Mouse (Mus musculus) spleen, adult 2 months (tissue): Measurements from ENCODE around the gene Rhbdl3. TPM values are rescaled to one million over a fixed set of nuclear protein-coding genes. Genes with fewer than 3 reads are reported as not detected.

ENCODE experiments used
- DNase-seq, 2 experiments: peaks; one replicate each; pipeline versions ENCODE4 v3.0.0 to v3.0.0-alpha.2; 2012 to 2021; ENCODE audit warnings: low spot score in 2 of 2, low read depth in 1 of 2
- H3K27ac ChIP-seq: fragments of 200-500 bp; 2 replicates; pipeline ENCODE4 v1.5.1; 2012; ENCODE audit warnings: low read length, inconsistent platforms; ENCODE audit not compliant: insufficient read depth
- H3K27me3 ChIP-seq: fragments of 200-500 bp; 2 replicates; pipeline ENCODE4 v1.6.1; 2012; ENCODE audit warnings: mild to moderate bottlenecking, moderate library complexity, low read length, inconsistent platforms; ENCODE audit not compliant: control insufficient read depth, insufficient read depth
- H3K36me3 ChIP-seq: fragments of 200-500 bp; 2 replicates; pipeline ENCODE4 v1.6.1; 2012; ENCODE audit warnings: mild to moderate bottlenecking, low read length, inconsistent platforms; ENCODE audit not compliant: control insufficient read depth, insufficient read depth
- H3K4me1 ChIP-seq: fragments of 200-500 bp; 2 replicates; pipeline ENCODE4 v1.6.1; 2011; ENCODE audit warnings: inconsistent platforms; ENCODE audit not compliant: control insufficient read depth, insufficient read depth, insufficient read length
- H3K4me3 ChIP-seq: fragments of 200-500 bp; 2 replicates; pipeline ENCODE4 v1.5.1; 2011; ENCODE audit warnings: mild to moderate bottlenecking, inconsistent platforms; ENCODE audit not compliant: insufficient read depth, insufficient read length; ENCODE audit errors: extremely low read depth
- CTCF ChIP-seq: fragments of 200-500 bp; IDR thresholded peaks from 2 replicates; pipeline ENCODE4 v1.5.1; 2011; ENCODE audit warnings: mild to moderate bottlenecking, inconsistent platforms; ENCODE audit not compliant: insufficient read depth, insufficient read length, insufficient replicate concordance; ENCODE audit errors: extremely low read depth
- POLR2A ChIP-seq: fragments of 200-500 bp; IDR thresholded peaks from 2 replicates; pipeline ENCODE4 v1.6.1; 2011; ENCODE audit warnings: low read depth, low read length, inconsistent platforms
- WGBS: fragments of 180-500 bp; shearing (Covaris S2); methylation state at CpG from one replicate; pipeline ENCODE4 v1.1.7; 2018; 5-methylcytosine and 5-hydroxymethylcytosine counted together
- polyA plus RNA-seq: library from polyadenylated mRNA; depleted of rRNA; stranded (reverse); fragments of >200 nt; gene quantifications from 2 replicates; pipeline ENCODE4 v1.2.3, GENCODE M21; 2012

Gene Rhbdl3
- polyA plus RNA-seq, 1 experiment, result 2.9 TPM

- TF ChIP-seq CTCF (no peak), POLR2A (peak; percentile 89)
- WGBS, result under 1% methylated on average over 33 of the region's 33 CpGs
These were observed 82.4 kb downstream of the Rhbdl3 start, which contains the start of gene Zfp207 for GRCm38 (mm10) chr11:80383019-80383625. Gene Zfp207, plus strand, starts transcription at chr11:80383279.

GRCm38 (mm10) chr11:80383626-80384046 lies 82.9 kb downstream of the Rhbdl3 start:
- Histone ChIP-seq H3K27me3 (no peaks in the 10 kb centered on the region), H3K4me3 (peak overlapping the region; percentile 94), H3K27ac (peak overlapping the region; percentile 96), H3K4me1 (peaks cover 2% of the 10 kb centered on the region; the same call in 1 of the 2 replicates), H3K36me3 (peaks cover 16% of the 10 kb centered on the region)
- TF ChIP-seq CTCF (no peak), POLR2A (no peak)
- WGBS, result under 1% methylated on average over 20 of the region's 20 CpGs
- peak; percentile 30 to 39 for DNase-seq

More at GRCm38 (mm10) chr11:80383019-80383625, 82.4 kb downstream of the Rhbdl3 start, which contains the start of gene Zfp207:
- no peaks in the 10 kb centered on the region for H3K27me3 ChIP-seq
- H3K27ac ChIP-seq, result peak within 1 kb of the TSS; percentile 96
- H3K4me1 ChIP-seq, result peaks cover 2% of the 10 kb centered on the region; the same call in 1 of the 2 replicates
- peak within 1 kb of the TSS; percentile 94 for H3K4me3 ChIP-seq
- peaks cover 12% of the 10 kb centered on the region for H3K36me3 ChIP-seq
- peak; percentile 91 to 99 for DNase-seq

- Histone ChIP-seq H3K27ac (no peak overlapping the region), H3K4me1 (peaks cover 2% of the 10 kb centered on the region; the same call in 1 of the 2 replicates), H3K4me3 (peak overlapping the region; percentile 94; the same call in 1 of the 2 replicates), H3K27me3 (no peaks in the 10 kb centered on the region), H3K36me3 (peaks cover 20% of the 10 kb centered on the region)
- TF ChIP-seq CTCF (no peak), POLR2A (no peak)
- no peak for DNase-seq
These were observed 83.7 kb downstream of the Rhbdl3 start for GRCm38 (mm10) chr11:80384461-80384860.

DNA sequence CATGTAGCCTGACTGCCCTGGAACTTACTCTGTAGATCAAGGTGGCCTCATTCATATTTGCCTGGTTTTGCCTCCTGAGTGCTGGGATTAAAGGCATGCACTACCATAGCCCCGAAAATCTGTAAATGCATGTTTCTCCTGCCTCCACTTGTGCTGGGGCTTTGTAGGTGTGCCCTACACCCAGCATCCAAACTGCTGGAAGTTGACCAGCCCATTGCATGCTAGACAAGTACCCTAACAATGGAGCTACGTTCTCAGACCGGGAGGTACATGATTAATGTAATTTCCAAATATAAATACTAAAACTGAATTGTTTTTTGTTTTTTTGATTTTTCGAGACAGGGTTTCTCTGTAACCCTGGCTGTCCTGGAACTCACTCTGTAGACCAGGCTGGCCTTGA lies 84.3 kb downstream of the Rhbdl3 start:
- peak overlapping the region; percentile 18; the same call in 1 of the 2 replicates for H3K4me3 ChIP-seq
- peaks cover 2% of the 10 kb centered on the region; the same call in 1 of the 2 replicates for H3K4me1 ChIP-seq
- TF ChIP-seq POLR2A (no peak), CTCF (no peak)
- DNase-seq, result no peak
- peaks cover 21% of the 10 kb centered on the region for H3K36me3 ChIP-seq
- WGBS, result 22% methylated on average over 4 of the region's 4 CpGs
- H3K27me3 ChIP-seq, result no peaks in the 10 kb centered on the region
- no peak overlapping the region for H3K27ac ChIP-seq

DNA sequence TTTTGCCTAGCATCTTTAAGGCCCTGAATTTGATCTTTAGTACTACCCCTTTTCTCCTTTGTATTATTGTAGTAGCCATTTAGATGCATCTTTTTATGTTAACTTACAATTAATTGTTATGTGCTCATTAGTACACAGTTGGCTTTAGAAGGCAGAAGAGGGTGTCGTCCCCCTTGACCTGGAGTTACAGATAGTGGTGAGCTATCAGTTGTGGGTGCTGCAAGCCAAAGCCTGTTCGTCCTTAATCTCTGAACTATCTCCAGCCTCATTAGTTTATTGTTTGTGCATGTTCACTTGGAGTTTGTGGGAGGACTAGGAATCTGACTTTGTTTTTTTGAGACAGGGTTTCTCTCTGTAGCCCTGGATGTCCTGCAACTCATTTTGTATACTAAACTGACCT lies 86.1 kb downstream of the Rhbdl3 start:
- H3K27ac ChIP-seq, result no peak overlapping the region
- H3K27me3 ChIP-seq, result no peaks in the 10 kb centered on the region
- peaks cover 2% of the 10 kb centered on the region; the same call in 1 of the 2 replicates for H3K4me1 ChIP-seq
- DNase-seq, result no peak
- H3K36me3 ChIP-seq, result peaks cover 29% of the 10 kb centered on the region
- H3K4me3 ChIP-seq, result no peak overlapping the region
- 67% methylated on average over 2 of the region's 2 CpGs for WGBS
- TF ChIP-seq CTCF (no peak), POLR2A (no peak)

DNA sequence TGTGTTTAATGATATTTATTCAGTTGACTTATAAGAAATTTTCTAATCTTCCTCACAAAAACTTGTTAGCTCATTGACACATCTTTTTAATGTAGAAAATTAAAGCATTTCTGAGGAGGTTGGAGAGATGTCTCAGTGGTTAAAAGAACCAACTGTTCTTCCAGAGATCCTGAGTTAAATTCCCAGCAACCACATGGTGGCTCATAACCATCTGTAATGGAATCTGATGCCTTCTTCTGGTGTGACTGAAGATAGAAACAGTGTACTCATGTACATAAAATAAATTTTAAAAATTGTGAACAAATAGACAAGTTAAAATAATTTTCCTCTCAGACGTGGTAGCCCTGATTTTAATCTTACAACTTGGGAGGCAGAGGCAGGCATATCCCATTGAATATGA lies 89.2 kb downstream of the Rhbdl3 start:
- Histone ChIP-seq H3K27ac (no peak overlapping the region), H3K27me3 (no peaks in the 10 kb centered on the region), H3K4me1 (peaks cover 2% of the 10 kb centered on the region; the same call in 1 of the 2 replicates), H3K36me3 (peaks cover 41% of the 10 kb centered on the region), H3K4me3 (no peak overlapping the region)
- TF ChIP-seq CTCF (no peak), POLR2A (no peak)
- no peak for DNase-seq
- 84% methylated on average over 1 of the region's 1 CpGs for WGBS

DNA sequence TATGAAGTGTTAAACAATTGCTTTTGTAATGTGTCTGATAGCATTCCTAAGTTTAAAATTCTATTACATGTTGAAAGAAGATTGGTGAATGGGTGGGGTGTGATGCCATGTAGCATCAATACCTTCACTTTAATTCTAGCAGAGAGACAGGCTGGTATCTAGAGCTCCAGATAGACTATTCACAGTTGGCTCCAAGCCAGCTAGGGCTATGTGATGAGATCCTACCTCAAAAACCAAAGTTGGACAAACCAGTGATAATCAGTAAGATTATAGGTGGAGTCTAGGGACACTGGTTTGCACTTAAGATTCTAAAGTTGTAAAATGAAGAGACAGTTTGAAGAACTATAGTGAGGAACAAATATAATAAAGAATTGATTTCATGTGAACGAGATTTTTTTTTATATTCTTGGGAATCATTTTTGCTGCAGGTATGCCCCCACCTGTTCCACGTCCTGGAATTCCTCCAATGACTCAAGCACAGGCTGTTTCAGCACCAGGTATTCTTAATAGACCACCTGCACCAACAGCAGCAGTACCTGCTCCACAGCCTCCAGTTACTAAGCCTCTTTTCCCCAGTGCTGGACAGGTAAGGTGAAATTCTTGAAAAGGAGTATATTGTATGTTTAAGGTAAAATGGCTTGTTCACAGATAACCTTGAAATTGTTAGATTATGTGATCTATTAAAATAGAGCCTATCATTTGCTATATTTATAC lies 90.9 kb downstream of the Rhbdl3 start:
- DNase-seq, result no peak
- Histone ChIP-seq H3K4me1 (no peaks in the 10 kb centered on the region), H3K36me3 (peaks cover 49% of the 10 kb centered on the region), H3K27ac (no peak overlapping the region), H3K4me3 (no peak overlapping the region), H3K27me3 (no peaks in the 10 kb centered on the region)
- TF ChIP-seq CTCF (no peak), POLR2A (no peak)
- 90% methylated on average over 2 of the region's 2 CpGs for WGBS
